Mouse (Mus musculus): ENCODE measurements around the gene Thra.
A peak's percentile ranks its signal among the peaks of the same experiment; 100 is the strongest.

Gene Thra

DNA sequence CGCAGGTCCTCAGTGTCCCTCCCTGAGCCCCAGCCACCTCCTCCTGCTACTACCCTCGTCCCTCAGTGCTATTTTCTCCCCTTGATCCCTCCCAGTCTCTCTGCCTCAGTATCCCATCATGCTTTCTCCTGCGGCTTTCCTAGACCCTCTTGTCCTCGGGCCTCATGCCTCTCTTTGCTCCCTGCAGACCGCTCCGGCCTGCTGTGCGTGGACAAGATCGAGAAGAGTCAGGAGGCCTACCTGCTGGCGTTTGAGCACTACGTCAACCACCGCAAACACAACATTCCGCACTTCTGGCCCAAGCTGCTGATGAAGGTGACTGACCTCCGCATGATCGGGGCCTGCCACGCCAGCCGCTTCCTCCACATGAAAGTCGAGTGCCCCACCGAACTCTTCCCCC, 23.7 kb downstream of the Thra start:
- DNase-seq (ENCODE audit: low read depth, low spot score) = no peak

- no peak for DNase-seq (ENCODE audit: low read depth, low spot score)
These were observed 24.3 kb downstream of the Thra start for GRCm38 (mm10) chr11:98764746-98765145.

- DNase-seq (ENCODE audit: low read depth, low spot score) = no peak
These were observed 25.2 kb downstream of the Thra start for GRCm38 (mm10) chr11:98765421-98766309.

- DNase-seq (ENCODE audit: low read depth, low spot score) = no peak
These were observed 25.9 kb downstream of the Thra start for GRCm38 (mm10) chr11:98766346-98766745.

DNA sequence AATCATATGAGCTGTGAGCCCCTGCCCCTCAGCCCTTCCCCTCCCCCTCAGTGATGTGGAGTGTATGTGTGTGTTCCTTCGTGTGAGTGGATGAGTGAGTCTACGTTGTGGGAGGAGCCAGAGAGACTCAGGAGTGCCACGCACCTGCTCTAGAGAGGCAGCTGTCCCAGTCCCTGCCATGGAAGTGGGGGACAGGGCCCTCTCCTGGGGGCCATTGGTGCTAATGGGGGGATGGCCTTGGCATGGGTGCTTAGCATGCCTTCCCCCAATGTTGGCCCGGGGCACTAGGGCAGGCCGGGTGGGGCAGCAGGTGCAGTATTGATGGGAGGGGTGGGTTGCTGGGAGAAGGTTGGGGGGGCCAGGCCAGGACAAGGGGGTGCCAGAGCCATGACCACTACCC, 26.4 kb downstream of the Thra start:
- DNase-seq (ENCODE audit: low read depth, low spot score) = no peak

DNA sequence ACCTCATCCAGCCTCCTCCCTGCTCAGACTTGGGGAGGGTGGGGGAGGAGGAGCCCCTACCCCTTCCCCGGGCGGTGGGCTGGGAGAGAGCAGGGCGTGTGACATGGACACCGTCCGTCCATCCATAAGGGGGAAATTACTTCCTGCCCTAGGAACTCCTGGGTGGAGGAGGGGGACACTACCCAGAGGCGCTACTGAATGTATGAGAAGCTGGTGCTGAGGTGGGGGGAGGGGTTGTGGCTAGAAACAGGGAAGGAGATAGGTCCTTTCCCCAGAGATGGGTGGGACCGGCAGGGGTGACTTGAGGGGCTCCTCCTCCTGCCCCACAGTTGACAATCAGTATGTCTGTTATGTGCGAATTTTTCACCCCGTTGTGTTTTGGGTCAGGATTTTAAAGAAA, 26.8 kb downstream of the Thra start:
- no peak for DNase-seq (ENCODE audit: low read depth, low spot score)

DNA sequence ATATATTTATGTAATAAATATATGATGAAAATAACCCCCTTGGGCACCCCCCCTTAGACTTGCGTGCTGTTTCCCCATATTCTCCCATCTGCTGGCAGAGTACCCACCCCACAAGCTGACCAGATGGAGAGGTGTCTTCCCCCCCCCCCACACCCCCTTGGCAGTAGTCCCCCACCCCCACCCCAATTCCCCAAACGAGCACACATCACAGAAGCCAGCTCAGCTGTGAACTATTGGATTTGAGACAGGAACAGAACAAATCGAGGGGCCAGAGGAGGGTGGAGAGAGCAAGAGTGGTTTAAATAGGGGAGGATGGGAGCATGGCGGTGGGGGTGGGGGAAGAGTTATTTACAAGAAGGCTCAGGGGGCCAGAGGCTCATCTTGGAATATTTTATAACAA, 27.3 kb downstream of the Thra start:
- no peak for DNase-seq (ENCODE audit: low read depth, low spot score)

- no peak for DNase-seq (ENCODE audit: low read depth, low spot score)
These were observed 27.9 kb downstream of the Thra start for GRCm38 (mm10) chr11:98768127-98769006.

- no peak for DNase-seq (ENCODE audit: low read depth, low spot score)
These were observed 28.8 kb downstream of the Thra start for GRCm38 (mm10) chr11:98769007-98769954.

DNA sequence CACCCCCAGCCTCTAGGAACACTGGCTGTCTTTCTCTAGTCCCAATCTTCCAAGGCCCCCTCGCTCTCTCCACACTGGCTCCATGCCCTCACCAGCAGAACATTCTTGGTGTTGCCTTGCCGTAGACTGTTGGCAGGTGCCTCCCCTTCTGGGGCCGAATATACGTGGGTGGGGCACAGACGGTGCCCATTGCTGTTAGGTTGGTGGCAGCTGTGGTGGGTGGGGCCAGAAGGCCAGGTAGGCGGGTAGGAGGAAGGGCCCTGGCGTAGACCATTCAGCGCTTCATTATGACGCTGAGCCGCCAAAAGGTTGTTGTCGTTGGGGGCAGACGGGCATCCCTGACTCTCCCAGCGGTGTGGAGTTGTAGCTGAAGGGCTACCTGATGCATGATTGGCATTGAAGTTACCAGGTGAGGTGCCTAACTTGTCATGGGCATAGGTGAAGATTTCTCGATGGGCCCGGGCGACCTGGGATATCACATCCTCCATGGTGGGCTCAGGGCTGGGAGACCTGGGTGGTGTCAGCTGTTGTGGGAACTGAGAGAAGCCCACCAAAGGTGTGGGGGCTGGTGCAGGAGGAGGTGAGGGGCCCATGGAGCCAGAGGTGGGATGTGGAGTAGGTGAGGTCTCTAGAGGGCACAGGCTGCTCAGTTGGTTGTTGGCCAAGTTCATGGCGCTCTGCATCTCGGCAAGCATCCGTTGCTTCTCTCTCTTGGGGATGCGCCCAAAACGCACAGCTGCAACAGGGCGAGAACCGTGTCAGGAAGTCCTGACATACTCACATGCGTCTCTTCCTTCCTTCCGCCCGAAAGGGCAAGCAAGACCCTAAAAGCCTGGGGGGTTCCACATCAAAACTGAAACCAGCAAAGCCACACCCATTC, 29.9 kb downstream of the Thra start:
- DNase-seq (ENCODE audit: low read depth, low spot score) = no peak

DNA sequence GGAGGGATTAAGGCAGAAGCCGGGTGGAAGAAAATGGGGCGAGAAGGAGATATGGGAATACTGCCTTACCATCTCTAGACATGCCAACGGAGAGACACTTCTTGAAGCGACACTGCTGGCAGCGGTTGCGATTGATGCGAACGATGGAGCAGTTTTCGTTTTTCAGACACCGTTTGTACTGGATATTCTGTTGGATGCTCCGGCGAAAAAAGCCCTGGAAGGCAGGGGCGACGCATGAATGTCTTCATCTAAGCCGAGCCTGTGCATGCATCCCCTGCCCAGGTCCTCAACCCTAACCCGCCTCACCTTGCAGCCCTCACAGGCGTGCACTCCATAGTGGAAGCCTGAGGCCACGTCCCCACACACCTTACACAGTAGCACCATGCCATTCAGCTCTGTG, 30.7 kb downstream of the Thra start:
- DNase-seq (ENCODE audit: low read depth, low spot score) = no peak

DNA sequence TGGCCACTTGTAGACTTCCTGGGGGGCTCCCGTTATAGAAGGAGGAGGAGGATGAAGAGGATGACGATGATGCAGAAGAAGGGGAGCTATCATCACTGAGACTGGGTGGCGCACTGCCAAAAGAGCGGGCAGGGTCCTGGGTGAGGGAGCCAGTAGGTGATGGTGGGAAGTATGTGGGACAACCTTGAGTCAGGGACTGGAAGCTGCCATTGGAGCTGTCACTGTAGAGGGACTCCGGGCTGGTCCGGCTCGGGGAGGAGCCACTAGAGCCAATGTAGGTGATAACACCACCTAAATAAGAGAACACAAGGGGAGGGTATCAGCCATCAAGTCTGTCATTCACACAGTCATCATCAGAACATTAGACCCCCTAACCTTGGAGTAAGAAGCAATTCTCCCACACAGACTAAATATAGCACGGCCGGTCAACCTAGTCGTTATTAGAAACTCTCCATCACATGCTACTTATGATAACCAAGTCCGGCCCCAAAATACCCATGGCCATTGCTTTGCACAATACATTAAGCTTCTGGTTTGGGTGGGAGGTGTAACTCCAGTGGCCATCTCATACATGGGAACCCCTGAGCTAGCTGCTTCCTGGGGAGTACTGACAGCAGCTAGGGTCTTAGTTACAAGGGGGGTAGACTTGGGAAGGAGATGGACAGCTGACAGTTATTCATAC, 31.5 kb downstream of the Thra start:
- DNase-seq (ENCODE audit: low read depth, low spot score) = no peak

DNA sequence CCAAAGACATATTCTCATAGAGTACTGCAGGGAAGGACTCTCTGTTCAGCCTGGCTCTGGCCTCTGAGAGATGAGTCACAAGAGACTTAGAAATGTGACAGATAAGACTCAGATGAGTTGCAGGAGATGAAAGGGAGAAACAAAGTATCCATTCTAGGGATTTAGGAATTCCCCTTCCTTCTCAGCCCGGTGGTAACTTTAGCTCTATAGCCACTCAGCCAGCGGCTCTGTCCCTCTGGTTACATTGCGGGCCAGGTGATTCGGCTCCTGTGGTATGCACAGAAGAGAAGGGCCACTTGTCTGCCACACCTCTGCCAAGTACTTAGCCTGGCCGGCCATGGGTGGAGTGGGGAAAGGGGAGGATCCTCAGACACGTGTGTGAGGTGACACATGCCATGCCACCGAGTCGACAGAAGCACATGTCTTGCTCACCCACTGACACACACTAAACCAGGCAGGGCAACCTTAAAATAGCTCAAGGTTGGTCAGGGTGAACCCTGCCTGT, 32.3 kb downstream of the Thra start:
- DNase-seq (ENCODE audit: low read depth, low spot score) = no peak

DNA sequence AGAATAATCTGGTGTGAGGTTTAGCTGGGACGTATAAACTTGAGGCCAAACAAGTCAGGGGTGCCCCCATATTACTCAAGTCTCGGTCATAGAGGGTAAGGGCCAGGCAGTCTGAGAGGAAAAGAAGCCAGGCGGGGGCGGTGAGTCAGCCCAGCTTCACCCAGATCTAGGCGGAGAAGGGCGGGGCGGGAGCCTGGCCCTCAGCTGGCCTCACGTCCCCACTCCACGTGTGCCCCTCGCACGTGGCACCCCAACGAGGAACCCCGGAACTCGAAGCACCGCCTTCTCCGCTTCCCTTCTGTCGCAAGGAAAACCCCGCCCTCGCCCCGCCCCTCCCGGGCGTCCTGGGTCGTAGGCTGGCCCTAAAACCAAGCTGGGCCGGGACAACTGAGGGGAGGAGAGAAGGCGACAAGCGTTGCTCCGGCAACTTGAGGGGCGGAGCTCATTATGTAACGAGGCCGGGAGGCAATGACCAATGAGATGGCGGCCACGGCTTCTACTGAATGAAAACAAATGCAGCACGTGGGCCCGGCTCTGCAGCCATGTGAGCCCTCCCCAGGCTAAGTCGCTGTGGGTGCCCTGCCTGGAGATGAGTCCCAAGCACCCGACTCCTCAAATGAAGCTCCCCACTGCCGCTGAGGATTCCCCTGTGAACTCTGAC, 33.3 kb downstream of the Thra start:
- DNase-seq (ENCODE audit: low read depth, low spot score) = peak; percentile 90

DNA sequence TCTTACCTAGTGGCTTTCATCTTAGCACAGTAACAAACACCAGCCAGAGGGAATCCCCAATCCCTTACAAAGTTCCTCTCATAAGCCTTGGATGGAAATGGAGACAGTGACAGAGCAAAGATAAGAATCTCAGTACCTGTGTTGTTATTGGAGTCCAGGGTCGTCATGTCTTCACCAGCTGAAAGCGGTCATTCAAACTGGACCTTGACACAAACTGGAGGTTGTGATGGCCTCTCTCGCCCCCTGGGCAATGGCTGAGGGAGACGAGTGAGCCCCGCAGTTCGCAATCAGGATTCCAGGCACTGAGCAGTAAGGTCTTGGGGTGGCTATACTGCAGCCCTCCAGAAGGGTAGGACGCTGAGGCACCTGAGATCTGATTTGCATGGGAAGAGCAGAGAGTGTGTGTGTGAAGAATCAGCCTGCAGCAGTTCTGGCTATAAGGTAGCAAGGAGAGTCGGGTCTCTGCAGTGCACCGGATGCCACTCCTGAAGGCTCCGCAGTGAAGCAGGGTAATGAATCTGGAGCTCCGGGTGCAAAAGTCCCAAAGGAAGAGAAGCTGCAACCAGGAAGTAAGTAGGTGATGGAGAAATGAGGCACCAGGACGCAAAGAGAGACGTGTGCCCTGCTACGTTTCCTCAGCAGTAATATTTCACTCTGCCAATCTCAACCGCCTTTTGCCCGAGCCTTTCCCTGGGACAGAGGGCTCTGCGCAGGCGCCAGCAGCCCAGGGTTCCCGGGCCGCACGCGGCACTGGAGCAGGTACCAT, 34.3 kb downstream of the Thra start, which contains the start of gene Nr1d1:
Nr1d1 (minus strand) TSS at position 752 of the 766 bp plus-strand sequence.
- no peak for DNase-seq (ENCODE audit: low read depth, low spot score)

GRCm38 (mm10) chr11:98775348-98776051, 35.1 kb downstream of the Thra start:
- DNase-seq (ENCODE audit: low read depth, low spot score) = peak; percentile 92

GRCm38 (mm10) chr11:98776052-98776764, 35.8 kb downstream of the Thra start:
- no peak for DNase-seq (ENCODE audit: low read depth, low spot score)
